Mouse (Mus musculus): ENCODE data around the gene Alb.
A peak's percentile ranks its signal among the peaks of the same experiment; 100 is the strongest.

Gene Alb

GRCm38 (mm10) chr5:90460619-90461018, at the start of gene Alb:
Gene Alb (plus strand): TSS chr5:90460897.
- no peak for DNase-seq (ENCODE audit: low read depth, low spot score)

GRCm38 (mm10) chr5:90414142-90414924, 46.4 kb upstream of the Alb start:
- no peak for DNase-seq (ENCODE audit: low read depth, low spot score)

GRCm38 (mm10) chr5:90414925-90415295, 45.8 kb upstream of the Alb start:
- no peak for DNase-seq (ENCODE audit: low read depth, low spot score)

GRCm38 (mm10) chr5:90424625-90425024, 36.1 kb upstream of the Alb start:
- DNase-seq (ENCODE audit: low read depth, low spot score): no peak

- DNase-seq (ENCODE audit: low read depth, low spot score): no peak
These were observed 35.5 kb upstream of the Alb start for GRCm38 (mm10) chr5:90425191-90425590.

- no peak for DNase-seq (ENCODE audit: low read depth, low spot score)
These were observed 29.6 kb upstream of the Alb start for GRCm38 (mm10) chr5:90431053-90431452.

- DNase-seq (ENCODE audit: low read depth, low spot score): no peak
These were observed 21.5 kb upstream of the Alb start for GRCm38 (mm10) chr5:90439157-90439556.

- DNase-seq (ENCODE audit: low read depth, low spot score): no peak
These were observed 13.1 kb upstream of the Alb start for GRCm38 (mm10) chr5:90447577-90447976.

- DNase-seq (ENCODE audit: low read depth, low spot score): no peak
These were observed 10.7 kb upstream of the Alb start for GRCm38 (mm10) chr5:90449961-90450360.

GRCm38 (mm10) chr5:90452711-90453110, 8.0 kb upstream of the Alb start:
- DNase-seq (ENCODE audit: low read depth, low spot score): peak; percentile 15

GRCm38 (mm10) chr5:90457241-90457640, 3.5 kb upstream of the Alb start:
- DNase-seq (ENCODE audit: low read depth, low spot score): no peak

GRCm38 (mm10) chr5:90458727-90459126, 2.0 kb upstream of the Alb start:
- no peak for DNase-seq (ENCODE audit: low read depth, low spot score)

- DNase-seq (ENCODE audit: low read depth, low spot score): no peak
These were observed 6.1 kb downstream of the Alb start for GRCm38 (mm10) chr5:90466806-90467205.

GRCm38 (mm10) chr5:90467245-90467644, 6.5 kb downstream of the Alb start:
- DNase-seq (ENCODE audit: low read depth, low spot score): no peak

- no peak for DNase-seq (ENCODE audit: low read depth, low spot score)
These were observed 10.1 kb downstream of the Alb start for GRCm38 (mm10) chr5:90470836-90471235.

- no peak for DNase-seq (ENCODE audit: low read depth, low spot score)
These were observed 13.2 kb downstream of the Alb start for GRCm38 (mm10) chr5:90473902-90474301.

GRCm38 (mm10) chr5:90474369-90474768, 13.7 kb downstream of the Alb start:
- no peak for DNase-seq (ENCODE audit: low read depth, low spot score)

GRCm38 (mm10) chr5:90476741-90477140, 16.0 kb downstream of the Alb start:
- DNase-seq (ENCODE audit: low read depth, low spot score): no peak

GRCm38 (mm10) chr5:90477308-90478140, 16.8 kb downstream of the Alb start:
- no peak for DNase-seq (ENCODE audit: low read depth, low spot score)

GRCm38 (mm10) chr5:90478886-90479285, 18.2 kb downstream of the Alb start:
- no peak for DNase-seq (ENCODE audit: low read depth, low spot score)

GRCm38 (mm10) chr5:90485597-90485996, 24.9 kb downstream of the Alb start:
- no peak for DNase-seq (ENCODE audit: low read depth, low spot score)

- DNase-seq (ENCODE audit: low read depth, low spot score): no peak
These were observed 27.6 kb downstream of the Alb start for GRCm38 (mm10) chr5:90488323-90488722.

GRCm38 (mm10) chr5:90490518-90490917, 29.8 kb downstream of the Alb start, which contains the start of gene Afp:
Gene Afp (plus strand): TSS chr5:90490737.
- DNase-seq (ENCODE audit: low read depth, low spot score): no peak

Measured in telencephalon, adult 2 months (tissue).